Mouse (Mus musculus) spleen, embryonic (tissue): ENCODE data around the gene Scgb2b19.
"Not testable (repeated sequence)": the region's sequence is repeated elsewhere in the genome, so short reads cannot be mapped to it uniquely, and the experiment has no call there.

Source experiments
- CTCF ChIA-PET: fragments of 350-600 bp; sonication (Branson Sonifier 250); formaldehyde crosslinking; loops from one replicate; lab custom pipeline; 2022; lab: Charles Lee

Scgb2b19 gene

GRCm38 (mm10) chr7:33280238-33280637 lies at the start of gene Scgb2b19:
Gene Scgb2b19 (minus strand): TSS chr7:33280338.
- CTCF ChIA-PET, result not testable (repeated sequence)

DNA sequence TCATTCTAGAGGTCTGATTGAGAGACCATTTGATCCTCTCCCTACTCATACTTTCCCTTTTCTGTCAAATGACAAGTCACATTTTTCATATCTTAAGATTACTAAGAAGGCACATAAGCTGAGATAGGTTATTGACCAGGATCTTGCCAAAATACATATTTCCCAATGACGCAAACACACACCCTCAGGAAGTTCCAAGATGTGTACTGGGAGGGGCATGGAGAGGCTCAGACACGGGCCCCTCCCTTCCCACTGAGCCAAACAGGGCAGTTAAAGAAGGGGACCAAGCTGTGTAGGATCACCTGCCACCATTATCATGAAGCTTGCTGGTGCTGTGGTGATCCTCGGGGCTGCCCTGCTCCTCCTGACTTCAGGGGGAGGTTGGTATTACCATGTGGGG lies 6.9 kb upstream of the Scgb2b19 start, which contains the start of gene Scgb1b19:
Gene Scgb1b19, plus strand, starts transcription at position 301 of the 400 bp plus-strand sequence.
- CTCF ChIA-PET, result not testable (repeated sequence)
